Comparison of ENCODE assay signal across 7 mouse cellular contexts in genomic region chr6:86527766-86528450, GRCm38 (mm10). TPM values are rescaled to one million over a fixed set of nuclear protein-coding genes. Genes with fewer than 3 reads are reported as not detected.
A peak's percentile ranks its signal among the peaks of the same experiment; 100 is the strongest.
DNase-seq lines count a peak whose midpoint lies in the region; ATAC-seq and TF ChIP-seq lines count a peak whose summit lies in the region.

No protein-coding gene starts in this region.

- ATAC-seq in lung, embryonic 14.5 days (ENCODE audit: insufficient read depth): no peak
- ATAC-seq in forebrain, embryonic 11.5 days (replicated peaks; ENCODE audit: low FRiP score): no peak
- no peak for ATAC-seq in limb, embryonic 14.5 days (ENCODE audit: low FRiP score, low read depth)
- ATAC-seq in stomach, postnatal 0 days (ENCODE audit: low FRiP score, low TSS enrichment): no peak

- TF ChIP-seq EP300 in stomach, postnatal 0 days (optimal IDR thresholded peaks at IDR 0.05): no peak

- H3K4me1 ChIP-seq in lung, embryonic 14.5 days (ENCODE audit: insufficient read depth): peaks cover 6% of the 10 kb centered on the region; the same call in 1 of the 2 replicates
- peaks cover 2% of the 10 kb centered on the region; the same call in 1 of the 2 replicates for H3K4me1 ChIP-seq in forebrain, embryonic 11.5 days (replicated peaks; ENCODE audit: control insufficient read depth, insufficient read depth, low read length)
- H3K4me1 ChIP-seq in limb, embryonic 14.5 days (ENCODE audit: control insufficient read depth, insufficient read depth, low read length): peaks cover 12% of the 10 kb centered on the region
- peaks cover 3% of the 10 kb centered on the region; the same call in 1 of the 2 replicates for H3K4me1 ChIP-seq in stomach, postnatal 0 days (replicated peaks; ENCODE audit: control insufficient read depth, insufficient read depth)

- WGBS in lung, embryonic 14.5 days: 40% methylated on average over 3 of the region's 4 CpGs
- 95% methylated on average over 1 of the region's 4 CpGs for WGBS in forebrain, embryonic 11.5 days
- WGBS in limb, embryonic 14.5 days: 89% methylated on average over 1 of the region's 4 CpGs
- WGBS in stomach, postnatal 0 days: 46% methylated on average over 2 of the region's 4 CpGs

- no peaks in the 10 kb centered on the region for H3K9me3 ChIP-seq in lung, embryonic 14.5 days (ENCODE audit: low read depth, low read length)
- no peaks in the 10 kb centered on the region for H3K9me3 ChIP-seq in forebrain, embryonic 11.5 days (ENCODE audit: control insufficient read depth, low read length)
- H3K9me3 ChIP-seq in limb, embryonic 14.5 days (ENCODE audit: control insufficient read depth, low read length): no peaks in the 10 kb centered on the region
- H3K9me3 ChIP-seq in stomach, postnatal 0 days (ENCODE audit: control insufficient read depth, low read length): no peaks in the 10 kb centered on the region

- DNase-seq in lung, embryonic 14.5 days: no peak
- no peak for DNase-seq in lung, postnatal 36 days
- DNase-seq in forebrain, embryonic 11.5 days (ENCODE audit: low spot score): no peak
- no peak for DNase-seq in limb, embryonic 14.5 days (ENCODE audit: low spot score)
- no peak for DNase-seq in stomach, postnatal 0 days (ENCODE audit: low spot score)
- no peak for DNase-seq in urinary bladder, postnatal 36 days (ENCODE audit: low spot score in 2 of 2)
- DNase-seq in spleen, adult 12 weeks (ENCODE audit: low spot score): no peak

- H3K27ac ChIP-seq in lung, embryonic 14.5 days (ENCODE audit: low read depth): peak overlapping the region; percentile 100
- peak overlapping the region; percentile 100 for H3K27ac ChIP-seq in forebrain, embryonic 11.5 days (ENCODE audit: low read depth, low read length)
- H3K27ac ChIP-seq in limb, embryonic 14.5 days (replicated peaks; ENCODE audit: low read depth, low read length): peak overlapping the region; percentile 100
- peak overlapping the region; percentile 100 for H3K27ac ChIP-seq in stomach, postnatal 0 days (replicated peaks)

- no peak for TF ChIP-seq CTCF in lung, embryonic 14.5 days (IDR thresholded peaks at IDR 0.05; ENCODE audit: low read depth)
- TF ChIP-seq CTCF in stomach, postnatal 0 days (IDR thresholded peaks at IDR 0.05; ENCODE audit: low read depth): no peak

- peak overlapping the region; percentile 82 for H3K4me2 ChIP-seq in lung, embryonic 14.5 days
- peak overlapping the region; percentile 89; the same call in 1 of the 2 replicates for H3K4me2 ChIP-seq in forebrain, embryonic 11.5 days (ENCODE audit: low read depth, low read length, severe bottlenecking)
- peak overlapping the region; percentile 82 for H3K4me2 ChIP-seq in limb, embryonic 14.5 days (replicated peaks; ENCODE audit: low read depth, low read length, severe bottlenecking)
- peak overlapping the region; percentile 62 for H3K4me2 ChIP-seq in stomach, postnatal 0 days (replicated peaks; ENCODE audit: low read depth)

- peaks cover 34% of the 10 kb centered on the region for H3K36me3 ChIP-seq in lung, embryonic 14.5 days (ENCODE audit: insufficient read depth)
- H3K36me3 ChIP-seq in forebrain, embryonic 11.5 days (ENCODE audit: control insufficient read depth, insufficient read depth, low read length): no peaks in the 10 kb centered on the region; the same call in 1 of the 2 replicates
- H3K36me3 ChIP-seq in limb, embryonic 14.5 days (ENCODE audit: control insufficient read depth, insufficient read depth, low read length): peaks cover 34% of the 10 kb centered on the region
- peaks cover 10% of the 10 kb centered on the region; the same call in 1 of the 2 replicates for H3K36me3 ChIP-seq in stomach, postnatal 0 days (ENCODE audit: control insufficient read depth, insufficient read depth, low read length)

- no peak overlapping the region for H3K9ac ChIP-seq in lung, embryonic 14.5 days
- H3K9ac ChIP-seq in forebrain, embryonic 11.5 days (ENCODE audit: low read length): peak overlapping the region; percentile 99
- peak overlapping the region; percentile 95; the same call in 1 of the 2 replicates for H3K9ac ChIP-seq in limb, embryonic 14.5 days (ENCODE audit: low read depth, low read length, severe bottlenecking)
- no peak overlapping the region; the same call in 1 of the 2 replicates for H3K9ac ChIP-seq in stomach, postnatal 0 days (ENCODE audit: low read length)

- TF ChIP-seq POLR2A in limb, embryonic 14.5 days (IDR thresholded peaks at IDR 0.05; ENCODE audit: borderline replicate concordance, extremely low read depth, insufficient read depth, insufficient read length): no peak

- peak overlapping the region; percentile 99 for H3K4me3 ChIP-seq in lung, embryonic 14.5 days (ENCODE audit: low read depth, low read length)
- no peak overlapping the region for H3K4me3 ChIP-seq in forebrain, embryonic 11.5 days (ENCODE audit: low read depth, low read length)
- H3K4me3 ChIP-seq in limb, embryonic 14.5 days (replicated peaks; ENCODE audit: low read length): peak overlapping the region; percentile 65
- peak overlapping the region; percentile 96; the same call in 1 of the 2 replicates for H3K4me3 ChIP-seq in stomach, postnatal 0 days (ENCODE audit: low read depth, low read length)

- no peaks in the 10 kb centered on the region for H3K27me3 ChIP-seq in lung, embryonic 14.5 days (ENCODE audit: insufficient read depth, low read length)
- H3K27me3 ChIP-seq in forebrain, embryonic 11.5 days (ENCODE audit: control insufficient read depth, insufficient read depth, low read length): no peaks in the 10 kb centered on the region
- H3K27me3 ChIP-seq in limb, embryonic 14.5 days (ENCODE audit: control insufficient read depth, insufficient read depth, low read length): no peaks in the 10 kb centered on the region
- no peaks in the 10 kb centered on the region for H3K27me3 ChIP-seq in stomach, postnatal 0 days (ENCODE audit: control insufficient read depth, insufficient read depth, low read length)

RNA-seq across cellular contexts. Expression of gene Pcbp1, which starts 1.8 kb away (rescaled TPM):
- polyA plus RNA-seq in lung, embryonic 14.5 days (2014; fragmentation: Nextera tagmentation; extraction: Ambion mirVana): 552 and 588 TPM in 2 replicates
- 573 and 583 TPM in 2 replicates for polyA plus RNA-seq in forebrain, embryonic 11.5 days (2014; fragmentation: Nextera tagmentation; extraction: Ambion mirVana)
- polyA plus RNA-seq in limb, embryonic 14.5 days (2012; rRNA removed): 333 and 395 TPM in 2 replicates
- 445 and 455 TPM in 2 replicates for polyA plus RNA-seq in limb, embryonic 14.5 days (2014; fragmentation: Nextera tagmentation; extraction: Ambion mirVana)
- 331 and 337 TPM in 2 replicates for polyA plus RNA-seq in stomach, postnatal 0 days (2015; fragmentation: Nextera tagmentation; extraction: Ambion mirVana)

Comparison
In these comparisons a context has a peak if more than half of its experiments do, and no peak if none do; other contexts are left out.
1. H3K9ac ChIP-seq: peak in forebrain, embryonic 11.5 days (single experiment) and limb, embryonic 14.5 days (single experiment); none in lung, embryonic 14.5 days (single experiment) and stomach, postnatal 0 days (single experiment).
2. Peak in every context shown above with its lines, with median percentiles within 50 percentile points of each other: H3K27ac ChIP-seq and H3K4me2 ChIP-seq.